Mouse (Mus musculus) large intestine, adult 2 months (tissue): ENCODE measurements at regions not wholly inside any gene's neighbourhood (a gene's known extent, or its start where the extent isn't known, plus 50 kb on each side); places are given as distances from the start of the nearest gene placed in this dataset.
"Not testable (repeated sequence)": the region's sequence is repeated elsewhere in the genome, so short reads cannot be mapped to it uniquely, and the experiment has no call there.

Experiments used
- DNase-seq: peaks from one replicate; pipeline ENCODE4 v3.0.0-alpha.2; 2012; ENCODE audit warnings: low read depth, low spot score
- WGBS: fragments of 180-500 bp; shearing (Covaris S2); methylation state at CpG from one replicate; pipeline ENCODE4 v1.1.7; 2018; 5-methylcytosine and 5-hydroxymethylcytosine counted together

- no peak for DNase-seq
- 81% methylated on average over 2 of the region's 2 CpGs for WGBS
These were observed 64.3 kb upstream of the Rtn4 start for GRCm38 (mm10) chr11:29628476-29628875.

- no peak for DNase-seq
- WGBS, result 23% methylated on average over 1 of the region's 1 CpGs
These were observed 60.3 kb upstream of the Rtn4 start for GRCm38 (mm10) chr11:29632486-29632885.

- whole genome bisulfite sequencing, result 46% methylated on average over 1 of the region's 1 CpGs
- not testable (repeated sequence) for DNase-seq
These were observed 59.5 kb upstream of the Rtn4 start for GRCm38 (mm10) chr11:29633288-29633687.

GRCm38 (mm10) chr11:29636759-29637200 lies 56.0 kb upstream of the Rtn4 start:
- DNase-seq, result no peak
- 65% methylated on average over 6 of the region's 6 CpGs for WGBS

GRCm38 (mm10) chr11:29638093-29638669 lies 54.6 kb upstream of the Rtn4 start:
- 53% methylated on average over 8 of the region's 8 CpGs for whole genome bisulfite sequencing

GRCm38 (mm10) chr11:29638861-29639260 lies 53.9 kb upstream of the Rtn4 start:
- no peak for DNase-seq
- 6% methylated on average over 2 of the region's 2 CpGs for WGBS

More at GRCm38 (mm10) chr11:29638093-29638669, 54.6 kb upstream of the Rtn4 start:
- peak; percentile 38 for DNase-seq
